Mouse (Mus musculus) adrenal gland, adult 8-10 months (tissue): ENCODE measurements at regions not wholly inside any gene's neighbourhood (a gene's known extent, or its start where the extent isn't known, plus 50 kb on each side); places are given as distances from the start of the nearest gene placed in this dataset.

Experiments used
- DNase-seq: peaks from one replicate; pipeline ENCODE4 v3.0.0; 2022

- DNase-seq: no peak
Measured at GRCm38 (mm10) chr11:25157135-25157860, 1053.3 kb downstream of the 5730522E02Rik start.

- no peak for DNase-seq
Measured at GRCm38 (mm10) chr11:25157861-25158245, 1052.7 kb downstream of the 5730522E02Rik start.

DNA sequence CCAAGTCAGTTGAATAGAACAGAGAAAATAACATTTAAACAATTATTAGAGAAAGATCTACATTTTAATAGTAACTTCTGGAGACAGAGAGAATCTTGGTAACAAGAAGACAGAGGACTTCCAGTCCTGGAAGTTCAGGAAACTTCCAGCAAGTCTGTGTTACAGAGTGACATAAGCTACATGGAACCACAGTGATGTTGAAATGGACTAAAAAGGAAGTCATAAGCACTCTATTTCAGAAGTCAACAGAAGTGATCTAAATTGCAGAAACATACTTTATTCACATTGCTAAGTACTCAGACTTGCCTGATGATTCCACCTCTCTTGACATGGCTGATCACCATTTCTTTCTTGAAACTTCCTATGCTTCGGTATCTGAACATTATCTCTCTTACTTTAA is 1051.7 kb downstream of the 5730522E02Rik start:
- no peak for DNase-seq

DNA sequence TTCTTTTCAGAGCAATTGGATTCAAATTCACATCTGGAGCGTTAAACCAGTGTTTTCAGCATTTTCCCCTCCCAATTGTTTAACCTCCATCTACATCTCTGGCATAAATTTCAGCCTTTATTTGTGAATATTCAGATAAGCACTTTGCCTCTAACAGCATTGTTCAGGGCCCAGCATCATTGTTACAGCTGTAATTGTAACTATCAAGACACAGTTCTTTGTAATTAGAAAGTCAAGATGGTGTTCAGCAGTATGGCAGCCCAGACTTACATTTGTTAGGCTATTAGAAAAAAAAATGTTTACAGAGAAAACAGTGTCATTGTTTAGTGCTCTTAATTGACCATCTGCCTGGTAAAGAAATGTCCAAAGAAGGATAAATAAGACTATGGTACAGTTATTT is 1042.6 kb downstream of the 5730522E02Rik start:
- no peak for DNase-seq

DNA sequence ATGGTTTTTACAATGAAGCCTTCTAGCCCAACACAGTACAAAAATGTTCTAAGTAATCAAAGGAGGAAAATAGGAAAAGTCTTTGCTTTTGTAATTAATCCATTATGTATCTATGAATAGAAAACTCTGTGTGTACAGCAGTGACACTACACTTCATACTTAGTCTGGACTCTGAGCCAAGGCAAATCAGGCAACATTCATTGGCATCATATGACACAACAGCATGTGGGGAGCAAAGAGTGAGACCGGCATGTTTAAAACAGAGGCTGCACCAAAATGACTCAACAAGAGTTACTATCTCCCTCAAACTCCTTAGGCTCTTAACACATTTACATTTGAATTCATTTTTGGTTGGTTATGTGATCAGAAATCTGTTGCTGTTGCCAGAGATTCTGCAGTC is 1039.5 kb downstream of the 5730522E02Rik start:
- no peak for DNase-seq
